Mouse (Mus musculus): ENCODE measurements around the gene Gar1.

Gar1 gene

GRCm38 (mm10) chr3:129799011-129799410 is 32.2 kb downstream of the Gar1 start:
- no peak for DNase-seq

DNA sequence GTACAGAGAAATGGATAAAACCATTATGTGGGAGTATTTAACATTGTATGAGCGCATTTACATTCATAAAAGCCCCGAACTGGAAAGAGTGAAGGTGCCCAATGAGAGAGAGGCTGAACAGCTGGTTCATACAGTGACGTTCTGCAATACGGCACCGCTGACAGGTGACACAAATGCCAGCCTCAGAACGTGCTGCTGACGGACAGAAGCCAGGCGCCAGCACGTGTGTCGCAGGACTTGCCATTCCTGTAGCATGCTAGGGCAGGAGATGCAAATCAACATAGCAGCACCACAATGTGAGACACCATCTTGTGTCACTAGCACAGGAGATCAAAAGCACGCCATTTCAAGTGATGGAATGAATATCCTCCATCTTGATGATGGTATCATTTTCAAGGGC is 32.6 kb downstream of the Gar1 start:
- DNase-seq, result no peak

DNA sequence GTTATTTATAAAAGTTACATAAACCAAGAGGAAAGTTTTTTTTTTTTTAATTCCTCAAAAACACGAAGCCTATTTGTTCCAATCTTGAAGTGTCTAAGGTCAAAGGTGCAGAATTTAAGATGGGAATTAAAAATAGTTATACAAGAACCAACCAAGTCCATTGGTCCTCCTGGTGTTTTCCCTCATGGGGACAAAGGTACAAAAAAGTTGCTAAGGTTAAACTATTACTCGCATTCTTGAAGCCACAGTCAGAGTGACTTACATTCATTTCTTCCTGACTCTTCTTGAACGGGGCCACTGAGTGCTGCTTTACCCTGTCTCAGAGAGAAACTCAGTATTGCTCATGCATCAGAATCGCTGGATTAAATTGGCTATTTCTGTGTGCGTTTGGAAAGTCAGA is 33.9 kb downstream of the Gar1 start:
- DNase-seq, result no peak

DNA sequence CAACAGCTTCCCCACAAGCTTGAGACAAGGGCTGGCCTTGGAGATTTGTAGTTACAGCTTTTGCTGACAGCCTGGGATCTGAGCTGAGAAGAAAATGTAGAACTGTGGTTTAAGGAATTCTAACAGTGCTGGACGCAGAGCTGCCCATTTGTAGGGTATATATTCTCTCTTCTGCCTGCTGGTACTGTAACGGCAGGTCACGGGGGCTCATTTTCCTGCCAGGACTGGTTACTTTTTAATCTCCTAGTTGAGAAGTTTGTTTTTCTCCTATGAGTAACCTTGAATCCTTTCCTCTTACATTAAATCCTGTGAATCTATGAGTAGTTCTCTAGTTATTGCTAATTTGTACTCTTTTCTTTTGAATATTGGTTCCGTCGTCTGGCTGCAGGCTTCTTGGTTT is 37.4 kb downstream of the Gar1 start:
- DNase-seq, result no peak

- DNase-seq, result no peak
These were observed 48.5 kb downstream of the Gar1 start for GRCm38 (mm10) chr3:129782746-129783145.

- no peak for DNase-seq
These were observed 49.8 kb downstream of the Gar1 start for GRCm38 (mm10) chr3:129781435-129781834.
